Mouse (Mus musculus) CD4-positive helper T cell, adult 2 months (primary cell): ENCODE results near the gene Slc38a11.

Experiments used
- DNase-seq: peaks from one replicate; pipeline ENCODE4 v3.0.0-alpha.2; 2012; ENCODE audit warnings: low read depth, missing footprints, low spot score

The Slc38a11 gene

GRCm38 (mm10) chr2:65363828-65364497 is at the start of gene Slc38a11:
Slc38a11 (minus strand) TSS chr2:65364034.
- no peak for DNase-seq

- no peak for DNase-seq
Measured at GRCm38 (mm10) chr2:65407110-65407509, 43.3 kb upstream of the Slc38a11 start.

DNA sequence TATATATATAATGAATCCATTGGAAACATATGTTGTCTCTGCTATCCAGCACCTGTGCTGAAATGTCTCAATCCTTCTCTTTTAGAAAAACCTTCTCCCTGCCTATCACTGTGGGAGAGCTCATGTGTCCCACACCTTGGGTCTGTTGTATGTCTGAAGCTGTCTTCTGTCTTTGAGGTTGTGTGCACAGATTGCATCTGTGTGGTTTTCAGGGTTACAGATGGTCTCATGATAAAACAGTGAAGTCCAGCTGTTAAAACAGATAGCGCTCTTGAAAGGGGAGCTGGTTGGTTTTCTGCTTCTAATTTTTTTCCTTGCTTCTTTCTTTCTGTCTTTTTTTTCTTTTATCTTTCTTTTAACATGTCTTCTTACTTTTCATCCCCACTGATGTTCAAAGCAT is 41.6 kb upstream of the Slc38a11 start:
- DNase-seq, result no peak

GRCm38 (mm10) chr2:65402001-65402400 is 38.2 kb upstream of the Slc38a11 start:
- DNase-seq, result no peak

- no peak for DNase-seq
Measured at GRCm38 (mm10) chr2:65399938-65400337, 36.1 kb upstream of the Slc38a11 start.

DNA sequence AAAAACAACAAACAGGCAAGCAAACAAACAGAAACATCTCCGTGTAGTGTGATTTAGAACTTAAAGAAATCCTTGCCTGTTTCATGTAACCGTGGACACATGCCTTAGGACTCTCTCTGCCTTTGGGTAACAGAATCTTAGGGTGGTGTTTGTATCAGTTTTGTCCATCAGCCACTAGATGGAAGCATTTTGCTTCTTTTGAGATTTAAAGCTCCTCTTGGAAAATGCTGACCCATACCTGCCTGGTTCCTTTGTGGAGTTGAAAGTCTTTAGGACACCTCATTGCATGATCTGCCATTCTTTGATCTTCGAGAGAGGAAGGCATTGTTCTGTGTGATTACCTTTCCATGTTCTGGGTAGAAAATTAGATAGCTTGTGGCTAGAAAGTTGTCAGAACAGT is 32.3 kb upstream of the Slc38a11 start:
- no peak for DNase-seq

DNA sequence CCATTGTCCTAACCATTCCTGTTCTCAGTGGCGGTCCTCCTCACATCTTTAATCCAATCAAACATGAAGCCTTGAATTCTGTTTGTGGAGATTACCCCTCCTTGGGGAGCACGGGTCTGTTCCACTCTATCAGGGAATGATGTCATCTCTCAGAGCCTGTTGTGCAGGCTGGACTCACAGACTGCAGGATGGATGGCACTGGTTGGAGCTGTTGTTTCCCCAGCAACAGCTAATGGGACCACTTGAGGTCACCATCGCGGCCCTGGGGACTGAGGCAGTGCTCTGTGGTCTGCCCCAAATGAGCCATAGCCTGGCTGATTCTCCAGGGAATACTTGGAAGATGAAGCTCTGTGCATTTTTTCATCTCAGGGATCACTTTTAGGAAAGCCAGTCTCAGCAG is 29.2 kb upstream of the Slc38a11 start:
- no peak for DNase-seq

- DNase-seq, result peak; percentile 8
Measured at GRCm38 (mm10) chr2:65391322-65391721, 27.5 kb upstream of the Slc38a11 start.

DNA sequence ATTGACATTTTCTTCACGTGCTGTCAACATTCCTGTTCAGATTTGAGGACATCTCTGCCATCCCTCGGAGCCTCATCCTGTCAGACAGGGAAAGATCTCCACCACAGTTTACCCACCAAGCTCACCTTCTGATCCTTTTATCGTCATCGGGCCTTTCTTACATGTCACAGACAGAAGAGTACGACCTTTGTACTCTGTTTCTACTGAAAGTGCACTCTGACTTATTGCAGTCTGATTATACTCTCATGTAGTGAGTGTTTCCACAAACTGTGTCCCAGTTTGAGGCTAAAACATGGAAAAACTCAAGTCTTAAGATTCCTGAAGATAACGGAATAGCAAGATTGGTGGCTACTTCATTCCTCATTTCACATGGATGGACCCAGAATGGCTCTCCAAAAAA is 21.0 kb upstream of the Slc38a11 start:
- DNase-seq, result no peak

GRCm38 (mm10) chr2:65382485-65382884 is 18.7 kb upstream of the Slc38a11 start:
- no peak for DNase-seq

- DNase-seq, result no peak
Measured at GRCm38 (mm10) chr2:65378425-65378824, 14.6 kb upstream of the Slc38a11 start.

DNA sequence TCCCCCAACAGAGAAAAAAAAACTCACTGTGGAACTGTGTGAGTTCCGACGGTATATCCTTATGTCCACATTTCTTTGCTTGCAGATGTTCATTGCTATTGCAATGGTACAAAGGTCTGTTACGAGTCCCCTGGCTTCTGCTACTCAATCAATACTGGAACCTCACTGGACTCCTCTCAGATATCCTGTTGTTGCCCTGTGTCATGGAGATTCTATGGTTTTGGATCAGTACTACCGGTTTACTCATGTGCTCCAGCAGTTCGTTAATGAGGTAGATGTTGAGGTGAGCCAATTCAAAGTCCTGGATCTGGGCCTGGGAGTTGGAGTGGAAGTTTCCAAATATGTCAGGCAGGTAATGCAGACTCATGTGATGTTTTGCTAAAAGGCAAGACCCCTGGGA is 10.6 kb upstream of the Slc38a11 start:
- no peak for DNase-seq

DNA sequence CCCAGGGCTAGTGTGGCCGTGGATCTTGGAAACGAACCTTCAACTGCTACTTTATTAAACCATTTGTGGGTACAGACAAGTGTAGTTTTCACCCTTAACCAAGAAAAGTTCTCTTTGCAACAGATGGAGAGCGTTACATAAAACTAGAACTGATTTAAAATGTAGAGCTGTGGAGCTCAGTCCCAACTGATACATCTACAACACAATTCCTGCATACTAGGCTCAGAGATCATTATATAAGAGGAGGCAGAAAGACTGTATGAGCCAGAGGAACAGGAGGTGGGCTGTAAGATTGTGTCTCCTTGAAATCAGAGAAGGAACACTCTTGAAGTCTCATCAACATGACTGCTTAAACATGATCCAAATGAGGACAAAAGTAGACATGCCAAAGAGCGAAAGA is 9.2 kb upstream of the Slc38a11 start:
- no peak for DNase-seq

DNA sequence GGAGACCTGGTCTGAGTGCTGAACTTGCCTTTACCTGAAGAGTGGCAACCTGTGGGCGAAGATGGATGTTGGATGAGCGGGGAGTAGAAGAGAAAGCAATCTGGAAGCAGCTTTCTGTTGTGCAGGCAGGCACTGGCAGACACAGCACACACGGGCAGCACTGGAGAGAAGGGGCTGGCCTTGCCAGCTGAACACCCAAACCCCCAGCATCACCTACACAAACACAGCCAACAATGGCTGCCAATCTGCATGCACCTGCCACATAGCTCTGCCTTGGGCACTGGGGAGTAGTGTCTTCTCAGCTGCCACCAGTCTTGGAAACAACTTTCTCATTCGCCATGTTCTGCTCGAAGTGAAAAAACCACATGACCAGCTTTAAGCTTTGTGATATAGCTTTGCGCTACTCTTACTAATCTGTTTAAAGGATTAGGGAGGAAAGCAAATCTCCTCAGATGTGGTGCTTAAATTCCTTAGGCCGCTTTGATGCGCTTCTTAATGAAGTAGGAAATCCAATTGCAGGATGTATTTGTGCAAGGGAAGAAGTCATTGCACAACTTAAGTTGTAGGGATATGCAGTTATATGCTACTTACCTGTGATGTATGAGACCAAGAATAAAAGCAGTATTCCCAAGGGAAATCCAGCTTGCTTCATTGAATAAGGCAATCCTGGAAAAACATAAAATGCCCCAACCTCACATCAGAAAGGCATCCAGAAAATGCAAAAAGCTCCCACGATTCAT is 2.9 kb downstream of the Slc38a11 start:
- DNase-seq, result no peak

DNA sequence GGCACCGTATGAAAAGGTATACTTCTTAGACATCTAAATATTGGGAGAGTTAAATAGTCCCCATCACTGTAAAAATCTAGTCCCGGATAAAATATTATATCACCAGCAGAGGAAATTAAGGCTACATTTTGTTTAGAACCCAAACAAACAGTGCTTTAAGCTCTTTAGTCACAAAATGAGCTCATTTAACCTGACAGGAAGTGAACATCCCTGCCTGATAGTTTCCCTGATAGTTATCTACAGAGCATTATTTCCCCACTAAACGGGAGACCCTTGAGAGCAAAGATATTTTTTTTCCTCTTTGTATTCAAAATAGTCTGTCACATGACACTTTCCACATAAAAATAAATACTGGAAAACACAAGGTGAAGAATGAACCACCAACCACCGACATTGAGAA is 16.5 kb downstream of the Slc38a11 start:
- DNase-seq, result no peak

DNA sequence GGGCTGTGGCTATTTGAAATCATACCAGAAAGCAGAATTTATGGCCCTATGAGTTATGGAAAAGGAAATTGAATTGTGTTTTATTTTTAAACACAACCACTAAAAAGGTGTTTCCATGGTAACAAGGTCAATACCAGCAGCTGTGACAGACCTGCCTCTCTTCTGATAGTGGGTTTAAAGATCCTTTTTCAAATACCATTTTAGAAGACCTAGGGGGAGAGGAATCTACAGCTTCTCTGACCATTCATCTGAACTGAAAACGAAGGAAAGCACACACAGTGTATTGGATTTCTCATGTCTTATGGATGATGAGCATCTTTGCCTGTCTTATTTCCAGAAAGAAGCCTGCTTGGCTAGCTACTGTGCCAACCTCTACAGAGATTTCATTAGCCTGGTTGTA is 16.9 kb downstream of the Slc38a11 start:
- DNase-seq, result peak; percentile 22

DNA sequence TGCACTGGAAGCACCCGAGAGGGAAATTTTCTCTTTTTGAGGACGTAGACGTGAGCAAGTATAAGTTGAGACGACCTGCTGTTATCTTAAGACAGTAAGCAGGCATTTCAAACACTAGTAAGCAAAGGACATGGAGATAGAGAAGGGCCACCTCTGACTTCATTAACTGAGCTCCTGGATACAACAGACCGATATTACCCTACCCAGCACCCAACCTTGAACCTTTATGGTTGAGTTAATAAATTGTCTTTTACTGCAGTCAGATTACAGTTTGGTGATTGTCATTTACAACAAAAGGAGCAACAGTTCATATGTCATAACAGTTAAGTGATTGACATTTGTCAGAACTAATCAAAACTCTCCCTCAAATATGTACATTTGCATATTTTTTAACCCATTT is 17.8 kb downstream of the Slc38a11 start:
- no peak for DNase-seq

DNA sequence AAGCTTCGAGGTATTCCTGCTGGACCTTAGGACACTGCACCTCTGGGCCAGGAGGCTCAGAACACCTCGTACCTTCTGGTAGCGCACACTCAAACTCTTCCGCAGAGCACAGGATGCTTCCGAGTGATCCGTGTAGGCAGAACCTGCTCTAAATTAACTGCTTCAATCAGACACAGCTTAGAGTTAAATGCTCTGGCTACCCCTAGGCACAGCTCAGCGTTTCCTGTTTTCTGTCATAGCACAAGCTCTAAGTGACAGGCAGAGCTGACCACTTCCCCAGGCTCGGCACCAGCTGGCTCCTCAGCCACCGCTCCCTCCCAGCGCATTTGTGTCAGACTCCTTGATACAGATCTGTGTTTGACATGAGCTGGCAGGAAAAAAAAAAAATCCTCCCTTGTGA is 21.8 kb downstream of the Slc38a11 start:
- peak; percentile 82 for DNase-seq

- peak; percentile 9 for DNase-seq
Measured at GRCm38 (mm10) chr2:65340839-65341238, 23.0 kb downstream of the Slc38a11 start.

- peak; percentile 60 for DNase-seq
Measured at GRCm38 (mm10) chr2:65337378-65338140, 26.3 kb downstream of the Slc38a11 start.

GRCm38 (mm10) chr2:65336608-65337007 is 27.2 kb downstream of the Slc38a11 start:
- peak; percentile 18 for DNase-seq

- no peak for DNase-seq
Measured at GRCm38 (mm10) chr2:65334091-65334490, 29.7 kb downstream of the Slc38a11 start.

- peak; percentile 58 for DNase-seq
Measured at GRCm38 (mm10) chr2:65331321-65331720, 32.5 kb downstream of the Slc38a11 start.
